Mouse (Mus musculus) left cerebral cortex, postnatal 14 days (tissue): Measurements from ENCODE around the gene Mrps34. TPM values are rescaled to one million over a fixed set of nuclear protein-coding genes. Genes with fewer than 3 reads are reported as not detected.
"Not testable (repeated sequence)": the region's sequence is repeated elsewhere in the genome, so short reads cannot be mapped to it uniquely, and the experiment has no call there.

Experiments used
- DNase-seq, 2 experiments: peaks; one replicate each; pipeline ENCODE4 v3.0.0; 2021 to 2022; ENCODE audit warnings: low spot score in 2 of 2, mixed read lengths in 1 of 2
- intact Hi-C: fragments of 180-260 bp; cut with DNase I; formaldehyde crosslinking; loops from one replicate; pipeline ENCODE4 v1.15.1; 2025
- total RNA-seq, 2 experiments: library from RNA; stranded (reverse); gene quantifications; 2 replicates each; pipeline ENCODE4 v1.2.3; 2021

Mrps34 gene
- total RNA-seq, 2 experiments from 2014 or later, result 67.5 to 73.1 TPM

DNA sequence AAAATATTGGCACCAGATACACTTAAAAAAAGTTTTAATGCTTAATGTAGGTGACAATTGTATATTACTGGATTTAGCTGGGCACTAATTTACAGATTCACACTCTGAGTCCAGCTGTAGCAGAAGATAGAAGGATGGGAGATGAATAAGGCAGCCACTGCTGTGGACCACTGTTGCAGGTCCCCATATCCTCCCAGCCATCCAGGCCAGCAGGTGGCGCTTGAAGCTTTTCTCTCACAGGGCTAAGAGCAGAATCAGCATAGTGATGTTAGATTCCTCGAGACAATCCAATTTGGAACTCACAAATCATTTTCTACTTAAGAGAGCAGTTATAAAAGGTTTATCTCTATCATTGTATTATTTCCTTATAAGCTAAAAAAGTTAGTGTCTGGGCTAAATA is 47.5 kb downstream of the Mrps34 start:
- DNase-seq, result peak; percentile 65 to 66
- intact Hi-C loops, result not testable (repeated sequence)

DNA sequence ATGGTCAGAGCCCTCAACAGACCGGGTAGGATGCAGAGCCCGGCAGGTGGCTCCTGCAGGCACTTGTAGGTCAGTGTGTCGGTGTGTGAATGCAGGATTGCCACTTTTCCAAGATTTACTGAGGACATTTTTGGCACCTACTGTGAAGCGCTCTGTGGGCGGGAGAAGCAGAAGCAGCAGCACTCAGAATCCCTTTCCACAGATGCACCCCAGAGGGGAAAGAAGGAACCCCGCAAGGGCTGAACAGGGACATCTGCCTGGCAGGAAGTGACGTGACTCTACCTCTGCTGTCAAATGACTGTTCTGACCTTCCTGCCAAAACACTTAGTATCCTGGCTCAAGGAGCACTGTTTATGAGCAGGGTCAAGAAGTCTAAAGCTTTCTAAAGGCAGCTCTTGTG is 48.1 kb downstream of the Mrps34 start:
- peak; percentile 51 to 76 for DNase-seq
- intact Hi-C loops, result no loop called here

DNA sequence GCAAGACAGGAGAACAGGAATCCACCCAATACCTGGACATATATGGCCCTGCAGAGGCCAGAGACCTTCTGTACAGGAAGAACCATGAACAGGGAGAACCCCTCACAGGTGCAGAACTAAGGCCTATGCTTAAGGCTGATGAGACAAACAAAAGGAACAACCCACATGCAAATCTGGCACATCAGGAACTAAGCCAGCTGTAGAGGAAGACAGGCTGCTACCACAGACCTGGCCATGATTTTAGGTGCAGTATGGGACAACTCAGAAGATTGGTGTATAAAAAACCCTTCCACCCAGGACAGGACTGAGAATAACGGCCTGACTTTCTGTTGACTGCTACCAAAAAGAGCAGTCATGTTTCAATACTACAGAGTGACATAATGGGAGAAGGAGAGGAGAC is 48.7 kb downstream of the Mrps34 start:
- DNase-seq, intact Hi-C loops: not testable (repeated sequence)

Other genes starting within 250 kb of the Mrps34 start
- gene Slc9a3r2, start 244.8 kb upstream of the Mrps34 start, total RNA-seq, result 10 to 100 TPM; 52.6 to 53.0 TPM
- 1 to 10 TPM in 1 of 2 experiments, under 1 TPM in 1; 0.95 to 1.4 TPM for gene Npw, start 236.7 kb upstream of the Mrps34 start, total RNA-seq
- 10 to 100 TPM; 37.9 to 39.3 TPM for gene Zfp598, start 225.4 kb upstream of the Mrps34 start, total RNA-seq
- gene Syngr3, start 205.2 kb upstream of the Mrps34 start, total RNA-seq, result 100 to 1,000 TPM; 228 to 245 TPM
- gene Gfer, start 199.0 kb upstream of the Mrps34 start, total RNA-seq, result 10 to 100 TPM; 19.0 to 19.1 TPM
- 1 to 10 TPM; 2.5 to 3.6 TPM for gene Noxo1, start 198.9 kb upstream of the Mrps34 start, total RNA-seq
- gene Tbl3, start 187.5 kb upstream of the Mrps34 start, total RNA-seq, result 10 to 100 TPM; 28.5 to 29.2 TPM
- gene Rnf151, start 177.1 kb upstream of the Mrps34 start, total RNA-seq, result not detected
- gene Rps2, start 177.0 kb upstream of the Mrps34 start, total RNA-seq, result 100 to 1,000 TPM; 492 to 494 TPM
- 100 to 1,000 TPM; 184 to 189 TPM for gene Ndufb10, start 170.6 kb upstream of the Mrps34 start, total RNA-seq
- gene Rpl3l, start 167.3 kb upstream of the Mrps34 start, total RNA-seq, result under 1 TPM; 0.35 to 0.38 TPM
- gene Msrb1, start 158.5 kb upstream of the Mrps34 start, total RNA-seq, result 10 to 100 TPM; 38.4 to 38.7 TPM
- under 1 TPM; 0.31 to 0.59 TPM for gene Hs3st6, start 142.1 kb upstream of the Mrps34 start, total RNA-seq
- gene Meiob, start 90.8 kb upstream of the Mrps34 start, total RNA-seq, result not detected
- 100 to 1,000 TPM; 120 to 135 TPM for gene Hagh, start 55.0 kb upstream of the Mrps34 start, total RNA-seq
- 10 to 100 TPM; 15.8 to 19.4 TPM for gene Fahd1, start 44.8 kb upstream of the Mrps34 start, total RNA-seq
- not detected for gene Igfals, start 29.1 kb upstream of the Mrps34 start, total RNA-seq
- gene Nubp2, start 8.8 kb upstream of the Mrps34 start, total RNA-seq, result 10 to 100 TPM; 35.7 to 37.4 TPM
- 10 to 100 TPM; 53.5 to 55.5 TPM for gene Spsb3, start 8.5 kb upstream of the Mrps34 start, total RNA-seq
- gene Eme2, start within 50 bp of the Mrps34 start, total RNA-seq, result 10 to 100 TPM; 58.1 to 61.6 TPM
- gene Nme3, start 1.4 kb downstream of the Mrps34 start, total RNA-seq, result 10 to 100 TPM; 40.3 to 44.6 TPM
- 100 to 1,000 TPM; 315 to 321 TPM for gene Mapk8ip3, start 41.9 kb downstream of the Mrps34 start, total RNA-seq
- 10 to 100 TPM in 1 of 2 experiments, 1 to 10 TPM in 1; 5.3 to 10.4 TPM for gene Jpt2, start 65.6 kb downstream of the Mrps34 start, total RNA-seq
- gene Cramp1l, start 120.7 kb downstream of the Mrps34 start, total RNA-seq, result 10 to 100 TPM; 26.0 to 27.9 TPM
- gene Ift140, start 121.0 kb downstream of the Mrps34 start, total RNA-seq, result 10 to 100 TPM; 19.8 to 22.9 TPM
- 10 to 100 TPM in 1 of 2 experiments, 1 to 10 TPM in 1; 9.5 to 11.9 TPM for gene Tmem204, start 188.5 kb downstream of the Mrps34 start, total RNA-seq
- 10 to 100 TPM; 29.8 to 32.3 TPM for gene Telo2, start 220.9 kb downstream of the Mrps34 start, total RNA-seq
- gene Ptx4, start 225.6 kb downstream of the Mrps34 start, total RNA-seq, result 1 to 10 TPM; 1.9 to 2.3 TPM
- 10 to 100 TPM; 49.7 to 52.2 TPM for gene Clcn7, start 238.3 kb downstream of the Mrps34 start, total RNA-seq